Mouse (Mus musculus): ENCODE data around the gene Phlda1.

DNA sequence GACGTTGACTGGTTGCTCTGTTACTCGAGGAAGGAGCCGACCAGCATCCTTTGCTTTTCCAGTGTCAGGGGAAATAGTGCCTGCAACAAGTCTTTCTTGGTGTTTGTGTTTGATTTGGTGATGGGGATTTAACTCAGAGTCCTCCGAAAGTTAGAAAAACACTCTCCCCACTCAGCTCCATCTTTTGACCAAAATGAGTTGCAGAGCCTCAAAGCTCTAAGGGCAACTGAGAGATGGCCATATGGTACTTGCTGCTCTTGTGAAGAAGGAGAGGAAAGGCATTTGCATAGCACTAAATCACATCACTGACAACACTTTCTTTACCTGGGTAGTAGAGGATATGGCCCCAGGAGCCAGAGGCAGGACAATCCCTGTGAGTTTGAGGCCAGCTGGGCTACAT lies 12.3 kb downstream of the Phlda1 start:
- TF ChIP-seq CTCF (IDR thresholded peaks at IDR 0.05; ENCODE audit: borderline replicate concordance, insufficient read depth, low read length): no peak
- TF ChIP-seq POLR2A (IDR thresholded peaks at IDR 0.05; ENCODE audit: low read depth, low read length): no peak
